Mouse (Mus musculus): ENCODE results near the gene Hist1h4f. TPM values are rescaled to one million over a fixed set of nuclear protein-coding genes. Genes with fewer than 3 reads are reported as not detected.
"Not testable (repeated sequence)": the region's sequence is repeated elsewhere in the genome, so short reads cannot be mapped to it uniquely, and the experiment has no call there.

Gene Hist1h4f
- polyA plus RNA-seq, 1 experiment from 2014 or later: 1.6 TPM

GRCm38 (mm10) chr13:23544787-23545120, 6.7 kb downstream of the Hist1h4f start:
- peaks cover 34% of the 10 kb centered on the region for H3K4me1 ChIP-seq
- peak overlapping the region; percentile 76 for H3K4me2 ChIP-seq
- peak overlapping the region; percentile 73 for H3K9ac ChIP-seq
- 0% methylated on average over 11 of the region's 14 CpGs for WGBS (ENCODE audit: insufficient replicate concordance)
- H3K27me3 ChIP-seq (replicated peaks); H3K36me3 ChIP-seq; ATAC-seq; H3K9me3 ChIP-seq (replicated peaks): not testable (repeated sequence)
- peak overlapping the region; percentile 54 for H3K4me3 ChIP-seq
- H3K27ac ChIP-seq: peak overlapping the region; percentile 98

- Histone ChIP-seq H3K4me3 (peak within 1 kb of the TSS; percentile 62), H3K9ac (peak within 1 kb of the TSS; percentile 84), H3K36me3 (no peaks in the 10 kb centered on the region), H3K9me3 (replicated peaks) (no peaks in the 10 kb centered on the region), H3K4me2 (peak within 1 kb of the TSS; percentile 76), H3K27me3 (replicated peaks) (no peaks in the 10 kb centered on the region), H3K27ac (peak within 1 kb of the TSS; percentile 98), H3K4me1 (peaks cover 28% of the 10 kb centered on the region)
- under 1% methylated on average over 32 of the region's 45 CpGs for WGBS (ENCODE audit: insufficient replicate concordance)
- peak; percentile 78 for ATAC-seq
Observed at GRCm38 (mm10) chr13:23543965-23544786, 7.3 kb downstream of the Hist1h4f start, which contains the start of gene Hist1h3f. Gene Hist1h3f, plus strand, starts transcription at chr13:23544052.

GRCm38 (mm10) chr13:23542999-23543607, 8.3 kb downstream of the Hist1h4f start, which contains the start of gene Hist1h2bh:
Gene Hist1h2bh, minus strand, starts transcription at chr13:23543392.
- ATAC-seq: peak; percentile 90
- Histone ChIP-seq H3K4me3 (peak within 1 kb of the TSS; percentile 62), H3K4me2 (peak within 1 kb of the TSS; percentile 76), H3K9ac (peak within 1 kb of the TSS; percentile 84), H3K27ac (peak within 1 kb of the TSS; percentile 98), H3K4me1 (peaks cover 25% of the 10 kb centered on the region)
- WGBS (ENCODE audit: insufficient replicate concordance): under 1% methylated on average over 28 of the region's 42 CpGs
- not testable (repeated sequence) for H3K9me3 ChIP-seq (replicated peaks); H3K36me3 ChIP-seq; H3K27me3 ChIP-seq (replicated peaks)

- peaks cover 32% of the 10 kb centered on the region for H3K4me1 ChIP-seq
- WGBS (ENCODE audit: insufficient replicate concordance): 9% methylated on average over 3 of the region's 3 CpGs
- peak overlapping the region; percentile 98 for H3K27ac ChIP-seq
- H3K9ac ChIP-seq: peak overlapping the region; percentile 84
- H3K9me3 ChIP-seq (replicated peaks); H3K27me3 ChIP-seq (replicated peaks); H3K36me3 ChIP-seq: not testable (repeated sequence)
- 0 out of 2 replicates have a peak, but pooled peaks have one; percentile 0 for ATAC-seq
- H3K4me2 ChIP-seq: peak overlapping the region; percentile 76
- H3K4me3 ChIP-seq: peak overlapping the region; percentile 62
Observed at GRCm38 (mm10) chr13:23542225-23542980, 9.0 kb downstream of the Hist1h4f start.

- no peak for ATAC-seq
- Histone ChIP-seq H3K4me1 (peaks cover 35% of the 10 kb centered on the region), H3K36me3 (no peaks in the 10 kb centered on the region), H3K4me3 (peak overlapping the region; percentile 62), H3K4me2 (peak overlapping the region; percentile 76), H3K9ac (peak overlapping the region; percentile 84), H3K27ac (peak overlapping the region; percentile 98), H3K27me3 (replicated peaks) (no peaks in the 10 kb centered on the region), H3K9me3 (replicated peaks) (no peaks in the 10 kb centered on the region)
- 56% methylated on average over 3 of the region's 3 CpGs for WGBS (ENCODE audit: insufficient replicate concordance)
Observed at GRCm38 (mm10) chr13:23541497-23541896, 10.0 kb downstream of the Hist1h4f start.

GRCm38 (mm10) chr13:23539821-23540220, 11.6 kb downstream of the Hist1h4f start:
- not testable (repeated sequence) for ATAC-seq; H3K27me3 ChIP-seq (replicated peaks); H3K9me3 ChIP-seq (replicated peaks); H3K4me3 ChIP-seq; H3K9ac ChIP-seq; H3K36me3 ChIP-seq; H3K4me2 ChIP-seq
- peak overlapping the region; percentile 100; the same call in 1 of the 2 replicates for H3K27ac ChIP-seq
- H3K4me1 ChIP-seq: peaks cover 35% of the 10 kb centered on the region
- WGBS (ENCODE audit: insufficient replicate concordance): 81% methylated on average over 1 of the region's 1 CpGs

GRCm38 (mm10) chr13:23538249-23538648, 13.2 kb downstream of the Hist1h4f start:
- H3K9ac ChIP-seq: peak overlapping the region; percentile 86
- H3K27me3 ChIP-seq (replicated peaks): no peaks in the 10 kb centered on the region
- H3K4me2 ChIP-seq: peak overlapping the region; percentile 76
- no peaks in the 10 kb centered on the region for H3K36me3 ChIP-seq
- ATAC-seq: no peak
- H3K27ac ChIP-seq: peak overlapping the region; percentile 100
- H3K4me1 ChIP-seq: peaks cover 37% of the 10 kb centered on the region
- H3K4me3 ChIP-seq: peak overlapping the region; percentile 1; the same call in 1 of the 2 replicates
- WGBS (ENCODE audit: insufficient replicate concordance): 73% methylated on average over 5 of the region's 5 CpGs
- no peaks in the 10 kb centered on the region for H3K9me3 ChIP-seq (replicated peaks)

- 73% methylated on average over 3 of the region's 3 CpGs for WGBS (ENCODE audit: insufficient replicate concordance)
- no peaks in the 10 kb centered on the region for H3K9me3 ChIP-seq (replicated peaks)
- H3K36me3 ChIP-seq: no peaks in the 10 kb centered on the region
- H3K27me3 ChIP-seq (replicated peaks): no peaks in the 10 kb centered on the region
- peak overlapping the region; percentile 100 for H3K27ac ChIP-seq
- peak overlapping the region; percentile 76 for H3K4me2 ChIP-seq
- H3K4me3 ChIP-seq: peak overlapping the region; percentile 65
- H3K4me1 ChIP-seq: peaks cover 48% of the 10 kb centered on the region
- no peak for ATAC-seq
- peak overlapping the region; percentile 86 for H3K9ac ChIP-seq
Observed at GRCm38 (mm10) chr13:23537006-23537710, 14.3 kb downstream of the Hist1h4f start.

GRCm38 (mm10) chr13:23536076-23536822, 15.2 kb downstream of the Hist1h4f start:
- 14% methylated on average over 7 of the region's 7 CpGs for WGBS (ENCODE audit: insufficient replicate concordance)
- Histone ChIP-seq H3K27ac (peak overlapping the region; percentile 100), H3K9ac (peak overlapping the region; percentile 86), H3K27me3 (replicated peaks) (no peaks in the 10 kb centered on the region), H3K36me3 (no peaks in the 10 kb centered on the region), H3K9me3 (replicated peaks) (no peaks in the 10 kb centered on the region), H3K4me3 (peak overlapping the region; percentile 65), H3K4me2 (peak overlapping the region; percentile 76), H3K4me1 (peaks cover 49% of the 10 kb centered on the region)
- ATAC-seq: no peak

GRCm38 (mm10) chr13:23535137-23536075, 16.0 kb downstream of the Hist1h4f start, which contains the start of gene Hist1h3g:
Gene Hist1h3g, plus strand, starts transcription at chr13:23535422.
- H3K9ac ChIP-seq: peak within 1 kb of the TSS; percentile 86
- H3K4me1 ChIP-seq: peaks cover 44% of the 10 kb centered on the region

More at GRCm38 (mm10) chr13:23535137-23536075, 16.0 kb downstream of the Hist1h4f start, which contains the start of gene Hist1h3g:
- H3K36me3 ChIP-seq; H3K27me3 ChIP-seq (replicated peaks); H3K9me3 ChIP-seq (replicated peaks): not testable (repeated sequence)
- ATAC-seq: peak; percentile 86
- Histone ChIP-seq H3K4me2 (peak within 1 kb of the TSS; percentile 76), H3K4me3 (peak within 1 kb of the TSS; percentile 65), H3K27ac (peak within 1 kb of the TSS; percentile 100)
- WGBS (ENCODE audit: insufficient replicate concordance): under 1% methylated on average over 53 of the region's 62 CpGs

Measured in liver, embryonic 12.5 days (tissue).